Mouse (Mus musculus) monocyte, adult 2 months (primary cell): ENCODE measurements around the gene Cyp2w1.
"Not testable (repeated sequence)": the region's sequence is repeated elsewhere in the genome, so short reads cannot be mapped to it uniquely, and the experiment has no call there.

Experiments
- DNase-seq, 2 experiments: peaks; one replicate each; pipeline ENCODE4 v3.0.0; 2022; ENCODE audit warnings: low spot score in 2 of 2, low read depth in 1 of 2

Cyp2w1 gene

GRCm38 (mm10) chr5:139381586-139382513, 29.4 kb downstream of the Cyp2w1 start:
- DNase-seq, result no peak

GRCm38 (mm10) chr5:139382760-139383159, 30.3 kb downstream of the Cyp2w1 start:
- DNase-seq, result no peak

- no peak for DNase-seq
Measured at GRCm38 (mm10) chr5:139383234-139383633, 30.8 kb downstream of the Cyp2w1 start.

GRCm38 (mm10) chr5:139384531-139384930, 32.1 kb downstream of the Cyp2w1 start:
- no peak for DNase-seq

- DNase-seq, result no peak
Measured at GRCm38 (mm10) chr5:139386047-139386446, 33.6 kb downstream of the Cyp2w1 start.

GRCm38 (mm10) chr5:139387329-139388194, 35.1 kb downstream of the Cyp2w1 start:
- DNase-seq, result no peak

GRCm38 (mm10) chr5:139388195-139388570, 35.8 kb downstream of the Cyp2w1 start:
- DNase-seq, result no peak

- no peak for DNase-seq
Measured at GRCm38 (mm10) chr5:139388694-139389675, 36.6 kb downstream of the Cyp2w1 start.

GRCm38 (mm10) chr5:139389676-139390061, 37.3 kb downstream of the Cyp2w1 start:
- DNase-seq, result no peak

GRCm38 (mm10) chr5:139390324-139391119, 38.1 kb downstream of the Cyp2w1 start:
- DNase-seq, result not testable (repeated sequence)

- DNase-seq, result no peak
Measured at GRCm38 (mm10) chr5:139391309-139391990, 39.0 kb downstream of the Cyp2w1 start.

- no peak for DNase-seq
Measured at GRCm38 (mm10) chr5:139392219-139393196, 40.1 kb downstream of the Cyp2w1 start.

GRCm38 (mm10) chr5:139393197-139393588, 40.8 kb downstream of the Cyp2w1 start:
- no peak for DNase-seq

GRCm38 (mm10) chr5:139394399-139394798, 42.0 kb downstream of the Cyp2w1 start:
- no peak for DNase-seq

GRCm38 (mm10) chr5:139395528-139395927, 43.1 kb downstream of the Cyp2w1 start:
- no peak for DNase-seq

- no peak for DNase-seq
Measured at GRCm38 (mm10) chr5:139397359-139397916, 45.0 kb downstream of the Cyp2w1 start.

GRCm38 (mm10) chr5:139397959-139398753, 45.7 kb downstream of the Cyp2w1 start:
- DNase-seq, result peak; percentile 51 to 73
